Mouse (Mus musculus) left cerebral cortex, adult 2 months (tissue): Measurements from ENCODE around the gene Ubap2l. TPM values are rescaled to one million over a fixed set of nuclear protein-coding genes. Genes with fewer than 3 reads are reported as not detected.
A peak's percentile ranks its signal among the peaks of the same experiment; 100 is the strongest.

Source experiments
- DNase-seq, 2 experiments: peaks; one replicate each; pipeline ENCODE4 v3.0.0; 2021 to 2022; ENCODE audit warnings: low spot score in 2 of 2, mixed read lengths in 1 of 2; ENCODE audit errors: extremely low spot score in 1 of 2
- H3K27ac ChIP-seq: fragments of 200-600 bp; 2 replicates; pipeline ENCODE4 v1.8.1; 2022
- H3K4me3 ChIP-seq: fragments of 200-600 bp; 2 replicates; pipeline ENCODE4 v1.8.1; 2022
- CTCF ChIP-seq: fragments of 200-600 bp; IDR thresholded peaks from 2 replicates; pipeline ENCODE4 v1.8.1; 2022; ENCODE audit warnings: antibody characterized with exemption, mild to moderate bottlenecking, moderate library complexity
- intact Hi-C: fragments of 180-260 bp; cut with DNase I; formaldehyde crosslinking; loops from one replicate; pipeline ENCODE4 v1.15.1; 2025
- total RNA-seq, 2 experiments: library from RNA; stranded (reverse); gene quantifications; 2 replicates each; pipeline ENCODE4 v1.2.3; 2021

Ubap2l gene
- total RNA-seq, 2 experiments from 2014 or later, result 180 to 197 TPM

DNA sequence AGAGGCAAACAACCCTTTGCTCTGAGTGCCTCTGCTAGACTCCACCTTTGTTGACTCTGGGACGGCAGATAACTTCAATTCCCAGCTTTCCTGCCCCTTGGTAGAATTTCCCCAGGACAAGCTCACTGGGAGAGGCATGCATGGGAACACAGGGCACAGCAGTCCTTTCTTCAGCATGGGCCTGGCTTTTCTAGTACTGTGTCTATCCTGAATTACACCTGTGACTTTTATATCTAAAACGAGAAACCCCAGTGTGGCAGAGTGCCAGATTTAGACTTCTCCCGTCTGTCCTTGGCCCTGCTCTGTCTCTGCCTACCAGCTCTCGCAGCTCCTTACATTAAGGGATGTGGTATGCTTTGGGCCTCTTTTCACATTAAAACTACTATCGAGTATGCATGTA lies 30.6 kb upstream of the Ubap2l start:
- no peak for DNase-seq
- Histone ChIP-seq H3K4me3 (no peak overlapping the region), H3K27ac (peak overlapping the region; percentile 83; the same call in 1 of the 2 replicates)
- intact Hi-C loops, result loop anchor here (5.0 kb wide), 2 partner anchors 34 to 129 kb away; partner anchors contain the start of genes Rab13 and Rps27
- no peak for TF ChIP-seq CTCF

DNA sequence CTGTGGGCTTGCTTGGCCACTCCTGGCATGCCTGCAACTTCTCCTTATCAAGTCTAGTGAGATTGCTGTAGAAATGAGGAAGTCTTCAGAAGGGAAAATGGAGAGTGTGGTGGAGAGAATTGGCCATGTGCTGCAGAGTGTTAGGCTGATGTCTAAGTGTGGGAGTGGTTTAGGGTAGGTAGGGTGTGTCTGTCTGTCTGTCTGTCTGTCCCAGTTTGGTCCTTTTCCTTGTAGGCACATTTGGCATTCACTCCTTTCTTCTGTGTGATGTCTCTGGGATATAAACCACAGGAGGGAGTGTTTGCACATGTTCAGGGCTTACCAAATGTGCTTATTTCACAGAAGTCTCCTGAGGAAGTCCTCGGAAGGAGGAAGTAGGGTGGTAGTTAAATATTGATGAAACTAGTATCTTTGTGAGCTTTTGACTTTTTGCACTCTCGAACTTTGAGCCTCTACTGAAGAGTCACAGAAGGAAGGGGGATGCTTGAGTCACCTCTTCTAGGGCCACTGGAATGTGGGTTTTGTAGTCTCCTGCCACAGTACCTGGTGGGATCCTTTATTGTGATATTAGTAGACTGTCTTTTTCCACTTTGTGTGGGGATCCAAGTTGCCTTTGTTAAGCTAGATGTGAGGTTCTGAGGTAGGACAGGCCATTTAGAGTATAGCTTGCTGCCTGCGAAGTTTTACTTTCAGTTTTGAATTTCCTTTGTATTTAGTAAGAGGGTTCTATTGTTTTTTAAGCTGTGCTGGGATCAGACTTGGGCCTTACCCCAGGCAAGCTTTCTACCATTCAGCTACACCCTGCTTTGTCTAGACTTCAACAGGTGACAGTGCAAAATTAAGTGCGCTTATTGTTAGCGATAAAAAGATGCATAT lies 29.2 kb upstream of the Ubap2l start:
- intact Hi-C loops, result loop anchor here (5.0 kb wide), 2 partner anchors 36 to 131 kb away; partner anchors contain the start of genes Rab13 and Rps27
- Histone ChIP-seq H3K27ac (peak overlapping the region; percentile 10; the same call in 1 of the 2 replicates), H3K4me3 (peak overlapping the region; percentile 27)

DNA sequence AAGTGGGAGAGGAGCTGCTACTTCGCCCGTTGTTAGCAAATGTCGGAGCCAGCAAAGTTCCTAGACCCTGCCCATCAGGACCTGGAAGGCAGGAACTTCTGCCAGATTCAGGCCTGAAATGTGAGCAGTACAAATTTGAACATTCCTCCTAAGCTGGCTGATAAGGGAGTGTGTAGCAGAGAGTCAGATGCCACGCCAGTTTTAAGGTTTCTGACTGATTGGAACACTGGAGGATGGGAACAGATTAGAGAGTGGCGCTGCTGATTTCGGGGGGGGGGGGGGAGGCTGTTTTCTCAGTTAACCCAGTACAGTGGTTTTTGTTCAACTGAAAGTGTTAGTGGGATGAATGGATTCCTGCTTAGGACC lies 28.1 kb upstream of the Ubap2l start:
- intact Hi-C loops, result loop anchor here (5.0 kb wide), 2 partner anchors 37 to 132 kb away; partner anchors contain the start of genes Rab13 and Rps27
- Histone ChIP-seq H3K27ac (peak overlapping the region; percentile 97), H3K4me3 (peak overlapping the region; percentile 90)
- no peak for DNase-seq
- no peak for TF ChIP-seq CTCF

More for the DNA sequence above, 29.2 kb upstream of the Ubap2l start:
- TF ChIP-seq CTCF, result no peak
- no peak for DNase-seq

DNA sequence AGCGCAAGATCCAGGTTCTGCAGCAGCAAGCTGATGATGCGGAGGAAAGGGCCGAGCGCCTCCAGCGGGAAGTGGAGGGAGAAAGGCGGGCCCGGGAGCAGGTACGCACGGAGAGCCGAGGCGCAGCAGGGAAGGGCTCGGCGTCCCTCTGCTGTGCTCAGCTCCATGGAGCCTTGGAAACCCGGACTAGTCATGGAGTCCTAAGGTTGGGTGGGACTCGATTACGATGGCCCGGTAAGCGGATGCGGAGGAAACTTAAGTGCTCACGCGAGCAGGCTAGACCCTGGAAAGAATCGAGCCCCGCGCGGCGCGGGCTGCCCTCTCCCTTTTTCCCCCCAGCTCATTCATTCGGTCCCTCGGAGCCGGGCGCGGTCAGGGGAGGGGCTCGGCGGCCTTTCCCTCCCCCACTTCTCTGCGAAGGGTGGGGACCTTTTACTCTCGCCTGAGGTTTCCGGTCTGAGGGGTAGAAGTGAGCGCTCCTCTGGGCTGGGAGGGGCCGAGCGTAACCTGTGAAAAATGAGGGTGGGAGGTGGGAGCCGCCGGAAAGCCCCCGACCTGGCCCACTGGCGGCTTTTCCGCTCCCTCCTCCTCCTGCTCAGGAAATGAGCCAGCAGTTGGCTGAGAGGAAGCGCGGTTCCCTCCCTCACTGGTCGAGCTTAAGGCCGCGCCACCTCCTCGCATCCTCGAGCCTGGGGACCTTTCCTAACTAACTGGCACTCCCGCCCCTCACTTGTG lies 27.5 kb upstream of the Ubap2l start:
- intact Hi-C loops, result loop anchor here (2.0 to 5.0 kb wide), 3 partner anchors 37 to 132 kb away; partner anchors contain the start of genes Rab13 and Rps27

DNA sequence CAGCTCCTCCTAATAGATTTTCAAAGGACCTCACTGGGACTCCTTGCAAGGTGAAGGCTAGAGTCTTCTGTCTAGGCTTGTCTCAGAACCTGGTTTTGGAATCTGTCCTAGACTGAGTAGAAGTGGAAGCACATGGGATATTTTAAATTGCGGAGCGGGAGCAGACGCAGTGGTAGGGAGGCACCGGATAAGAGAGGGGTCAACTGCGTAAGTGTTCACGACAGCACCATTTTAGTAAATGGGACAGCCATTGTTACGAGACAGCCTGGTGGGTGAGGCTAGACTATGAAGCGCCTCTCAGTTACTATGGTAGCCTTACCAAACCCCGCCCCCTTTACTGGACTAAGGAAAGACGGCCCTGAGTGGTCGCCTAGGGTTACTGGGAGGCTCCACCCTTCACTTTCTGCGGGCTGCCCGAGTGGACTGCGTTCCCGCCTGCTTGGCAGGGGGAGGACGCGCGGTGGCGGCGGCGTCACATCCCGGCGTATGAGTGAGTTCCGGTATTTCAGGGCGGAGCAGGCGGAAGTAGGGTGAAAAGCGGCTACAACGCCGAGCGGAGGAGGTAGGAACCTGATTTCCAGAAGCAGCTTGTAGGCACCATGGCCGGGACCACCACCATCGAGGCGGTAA lies 26.8 kb upstream of the Ubap2l start:
- peak; percentile 90 for DNase-seq
- Histone ChIP-seq H3K27ac (peak overlapping the region; percentile 97), H3K4me3 (peak overlapping the region; percentile 90)
- intact Hi-C loops, result loop anchor here (2.0 kb wide), 1 partner anchor 118 kb away; no protein-coding TSS in a partner anchor
- TF ChIP-seq CTCF, result no peak; the same call in 1 of the 2 replicates

More for the DNA sequence above, 27.5 kb upstream of the Ubap2l start:
- no peak for TF ChIP-seq CTCF
- peak overlapping the region; percentile 97 for H3K27ac ChIP-seq
- peak overlapping the region; percentile 90 for H3K4me3 ChIP-seq
- DNase-seq, result peak; percentile 58 to 62

DNA sequence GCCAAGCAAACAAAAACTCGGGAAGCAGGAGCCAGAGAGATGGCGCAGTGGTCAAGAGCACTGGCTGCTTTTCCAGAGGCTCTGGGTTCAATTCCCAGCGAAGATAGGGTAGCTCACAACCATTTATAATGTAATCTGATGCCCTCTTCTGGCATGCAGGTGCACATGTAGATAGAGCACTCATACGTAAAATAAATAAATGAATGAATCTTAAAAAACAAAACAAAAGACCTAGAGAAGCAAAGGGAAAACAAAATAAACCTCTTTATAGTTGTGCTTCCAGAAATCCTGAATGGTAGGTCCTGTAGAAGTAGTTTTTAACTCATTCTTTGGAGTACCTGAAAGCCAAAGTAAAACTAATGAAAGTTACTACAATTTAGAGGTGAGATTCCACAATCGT lies 25.8 kb upstream of the Ubap2l start:
- H3K27ac ChIP-seq, result no peak overlapping the region
- no peak overlapping the region for H3K4me3 ChIP-seq
- no peak for DNase-seq
- TF ChIP-seq CTCF, result peak; percentile 6
- intact Hi-C loops, result loop anchor here (2.0 kb wide), 1 partner anchor 117 kb away; no protein-coding TSS in a partner anchor

DNA sequence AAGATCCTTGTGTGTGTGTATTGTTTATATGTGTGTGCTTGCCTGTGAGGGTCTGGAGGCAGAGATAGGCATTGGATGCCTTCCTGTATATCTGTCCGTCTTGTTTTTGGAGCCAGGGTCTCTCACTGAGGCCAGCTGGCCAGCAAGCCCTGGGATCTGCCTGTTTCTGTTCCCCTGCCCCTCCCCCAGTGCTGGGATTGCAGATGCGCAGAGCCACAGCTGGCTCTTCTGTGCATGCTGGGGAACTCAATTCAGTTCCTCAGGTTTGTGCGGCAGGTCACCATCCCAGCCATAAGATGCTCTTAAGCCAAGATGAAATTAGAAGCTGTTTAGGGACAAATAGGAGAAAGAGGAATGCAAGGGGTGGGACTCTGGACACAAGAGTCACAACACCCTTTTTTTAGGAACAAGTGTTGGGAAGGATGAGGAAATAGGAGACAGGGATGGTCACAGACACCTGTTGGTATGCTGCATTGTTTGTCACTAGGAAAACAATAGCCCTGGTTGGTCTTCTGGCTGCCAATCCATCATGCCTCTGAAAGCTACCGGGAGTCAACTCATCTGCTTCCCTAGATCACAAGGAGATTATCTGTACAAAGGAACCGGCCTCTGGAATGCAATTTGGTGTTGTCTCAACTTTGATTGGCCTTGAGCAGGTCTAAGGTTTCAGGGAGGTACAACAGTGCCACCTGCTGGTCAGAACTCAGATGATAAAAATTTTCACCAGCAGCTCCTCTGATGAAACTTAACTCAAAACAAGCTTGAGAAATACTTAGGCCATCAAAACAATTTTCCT lies 24.7 kb upstream of the Ubap2l start:
- H3K27ac ChIP-seq, result no peak overlapping the region
- intact Hi-C loops, result loop anchor here (2.0 kb wide), 1 partner anchor 24 kb away; the partner anchor contains the start of gene Ubap2l
- TF ChIP-seq CTCF, result peak; percentile 91
- H3K4me3 ChIP-seq, result no peak overlapping the region
- DNase-seq, result peak; percentile 77 to 82

DNA sequence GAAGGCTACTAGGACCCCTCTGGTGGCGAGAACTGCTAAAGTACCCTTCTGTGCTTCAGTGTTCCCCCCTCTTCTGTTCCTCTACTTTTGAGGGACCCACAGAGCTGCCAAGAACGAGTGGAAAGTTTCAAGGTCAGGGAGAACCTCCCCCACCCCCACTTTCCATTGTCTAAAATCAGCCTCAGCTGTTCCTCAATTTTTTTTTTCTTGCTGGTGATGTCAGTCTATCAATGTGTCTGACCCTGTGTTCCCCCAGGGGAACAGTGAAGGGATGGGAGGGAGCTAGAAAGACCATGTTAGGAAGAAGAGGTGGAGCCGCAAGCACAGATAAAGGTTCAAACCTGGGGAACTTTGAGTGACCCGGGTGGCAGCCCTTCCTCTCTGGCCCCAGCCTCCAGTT lies 19.9 kb upstream of the Ubap2l start, which contains the start of gene Tpm3:
Gene Tpm3, plus strand, starts transcription at position 356 of the 400 bp plus-strand sequence.
- no peak within 1 kb of the TSS for H3K27ac ChIP-seq
- TF ChIP-seq CTCF, result no peak
- DNase-seq, result no peak
- no peak within 1 kb of the TSS for H3K4me3 ChIP-seq
- intact Hi-C loops, result no loop called here

DNA sequence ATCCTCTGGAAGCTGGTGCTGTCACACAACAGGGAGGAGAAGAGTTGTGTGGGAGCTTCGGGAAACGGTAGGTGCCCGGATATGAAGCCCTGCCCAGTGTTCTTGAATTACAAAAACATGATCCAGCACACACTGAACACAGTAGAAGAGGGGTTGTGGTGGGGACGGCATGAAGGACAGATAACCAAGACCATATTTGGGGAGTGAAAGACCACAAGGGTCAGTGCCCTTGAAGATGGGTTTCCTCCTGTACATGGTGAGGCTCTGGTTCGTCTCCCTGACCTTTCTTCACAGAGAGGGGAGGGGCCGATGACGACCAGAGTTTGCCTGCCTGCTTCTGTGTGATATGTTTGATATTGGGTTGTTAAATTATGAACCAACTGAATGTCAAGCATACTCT lies 17.3 kb upstream of the Ubap2l start:
- no peak for DNase-seq
- intact Hi-C loops, result no loop called here
- H3K4me3 ChIP-seq, result no peak overlapping the region
- no peak for TF ChIP-seq CTCF
- no peak overlapping the region for H3K27ac ChIP-seq

DNA sequence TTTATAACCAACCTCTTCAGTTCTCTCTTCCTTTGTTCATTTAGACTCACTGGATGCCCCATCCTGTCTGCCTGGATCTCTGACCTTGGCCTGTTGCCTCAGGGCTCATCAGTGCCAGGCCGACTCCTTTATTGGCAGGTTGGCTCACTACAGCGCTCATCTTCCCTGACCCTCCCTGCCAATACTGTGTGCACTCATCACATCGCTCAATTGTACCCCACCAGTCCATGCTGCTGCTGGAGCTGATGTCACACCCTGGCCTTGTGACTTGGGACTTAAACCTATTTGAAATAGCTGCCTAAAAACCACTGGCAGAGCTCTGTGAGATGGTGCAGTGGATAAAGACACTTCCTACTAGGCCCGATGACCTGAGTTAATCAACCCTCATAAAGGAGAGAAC lies 15.4 kb upstream of the Ubap2l start:
- no peak overlapping the region for H3K4me3 ChIP-seq
- DNase-seq, result no peak
- intact Hi-C loops, result no loop called here
- no peak for TF ChIP-seq CTCF
- H3K27ac ChIP-seq, result no peak overlapping the region
